ENCODE assay signal across 10 mouse cellular contexts in genomic region chr1:86464223-86464874, GRCm38 (mm10). TPM values are rescaled to one million over a fixed set of nuclear protein-coding genes. Genes with fewer than 3 reads are reported as not detected.
DNase-seq lines count a peak whose midpoint lies in the region; ATAC-seq and TF ChIP-seq lines count a peak whose summit lies in the region.
"Had no signal": no experiment of that assay in that cellular context is flagged by ENCODE, and none has a peak within 500 bp of the region (broad histone marks: within the 10 kb centered on the region; RNA-seq: fewer than 3 reads in every experiment).

No protein-coding gene starts in this region.

- H3K9me3 ChIP-seq in heart, embryonic 11.5 days (replicated peaks; ENCODE audit: control insufficient read depth, low read length), result no peaks in the 10 kb centered on the region
- peaks cover 5% of the 10 kb centered on the region; the same call in 1 of the 2 replicates for H3K9me3 ChIP-seq in hindbrain, embryonic 13.5 days
- H3K9me3 ChIP-seq in midbrain, embryonic 16.5 days (replicated peaks; ENCODE audit: control insufficient read depth, low read length, poor library complexity, severe bottlenecking), result no peaks in the 10 kb centered on the region

- peak overlapping the region; percentile 47; the same call in 1 of the 2 replicates for H3K9ac ChIP-seq in heart, embryonic 11.5 days (ENCODE audit: low read depth, low read length)
- 0 out of 2 replicates have a peak overlapping the region, but pooled peaks have one; percentile 30 for H3K9ac ChIP-seq in hindbrain, embryonic 13.5 days
- no peak overlapping the region for H3K9ac ChIP-seq in midbrain, embryonic 16.5 days (ENCODE audit: low read depth, low read length)

- no peak for TF ChIP-seq CTCF in brain, embryonic 14.5 days (IDR thresholded peaks at IDR 0.05; ENCODE audit: borderline replicate concordance, extremely low read depth, insufficient read depth, insufficient read length)

- no peaks in the 10 kb centered on the region for H3K36me3 ChIP-seq in heart, embryonic 11.5 days (ENCODE audit: control insufficient read depth, insufficient read depth, low read length)
- no peaks in the 10 kb centered on the region for H3K36me3 ChIP-seq in hindbrain, embryonic 13.5 days
- H3K36me3 ChIP-seq in midbrain, embryonic 16.5 days (ENCODE audit: control insufficient read depth, insufficient read depth, low read length), result no peaks in the 10 kb centered on the region

- H3K27me3 ChIP-seq in heart, embryonic 11.5 days (ENCODE audit: control insufficient read depth, insufficient read depth, low read length), result no peaks in the 10 kb centered on the region
- no peaks in the 10 kb centered on the region for H3K27me3 ChIP-seq in hindbrain, embryonic 13.5 days
- no peaks in the 10 kb centered on the region for H3K27me3 ChIP-seq in midbrain, embryonic 16.5 days (ENCODE audit: control insufficient read depth, insufficient read depth, low read depth, low read length)

- WGBS in heart, embryonic 11.5 days (ENCODE audit: insufficient replicate concordance), result 54% methylated on average over 9 of the region's 9 CpGs
- 31% methylated on average over 9 of the region's 9 CpGs for WGBS in hindbrain, embryonic 13.5 days
- 36% methylated on average over 9 of the region's 9 CpGs for WGBS in midbrain, embryonic 16.5 days

- TF ChIP-seq POLR2A in brain, embryonic 14.5 days (IDR thresholded peaks at IDR 0.05; ENCODE audit: borderline replicate concordance, extremely low read depth, insufficient read depth, insufficient read length, poor library complexity, severe bottlenecking), result no peak

- no peak overlapping the region for H3K4me2 ChIP-seq in heart, embryonic 11.5 days
- H3K4me2 ChIP-seq in hindbrain, embryonic 13.5 days, result no peak overlapping the region
- no peak overlapping the region for H3K4me2 ChIP-seq in midbrain, embryonic 16.5 days (ENCODE audit: low read length)

- no peak for ATAC-seq in heart, embryonic 11.5 days (replicated peaks; ENCODE audit: insufficient number of reproducible peaks, low FRiP score, low TSS enrichment)
- no peak for ATAC-seq in hindbrain, embryonic 13.5 days (ENCODE audit: low FRiP score)
- ATAC-seq in midbrain, embryonic 16.5 days, result no peak
- ATAC-seq in inflammation-experienced regulatory T-cells, adult 6 months, result no peak

- H3K4me3 ChIP-seq in heart, embryonic 11.5 days (ENCODE audit: low read depth, low read length), result no peak overlapping the region
- no peak overlapping the region for H3K4me3 ChIP-seq in hindbrain, embryonic 13.5 days
- H3K4me3 ChIP-seq in midbrain, embryonic 16.5 days (ENCODE audit: low read depth, low read length), result no peak overlapping the region

- 0 out of 2 replicates have a peak, but pooled peaks cover 2% of the 10 kb centered on the region for H3K4me1 ChIP-seq in heart, embryonic 11.5 days (ENCODE audit: control insufficient read depth, insufficient read depth, low read length)
- peaks cover 4% of the 10 kb centered on the region for H3K4me1 ChIP-seq in hindbrain, embryonic 13.5 days (replicated peaks)
- no peaks in the 10 kb centered on the region for H3K4me1 ChIP-seq in midbrain, embryonic 16.5 days (ENCODE audit: control insufficient read depth, insufficient read depth, low read length)

- 0 out of 2 replicates have a peak overlapping the region, but pooled peaks have one; percentile 37 for H3K27ac ChIP-seq in heart, embryonic 11.5 days (ENCODE audit: low read depth, low read length)
- peak overlapping the region; percentile 80 for H3K27ac ChIP-seq in hindbrain, embryonic 13.5 days
- H3K27ac ChIP-seq in midbrain, embryonic 16.5 days (ENCODE audit: low read length), result peak overlapping the region; percentile 60; the same call in 1 of the 2 replicates

- DNase-seq in heart, adult 9 months (ENCODE audit: low spot score in 2 of 2), result no peak
- peak; percentile 41 for DNase-seq in brain, embryonic 14.5 days (ENCODE audit: low read depth)
- no peak for DNase-seq in ovary, adult 18-20 months (ENCODE audit: low spot score)
- DNase-seq in thymus, postnatal 0 days (ENCODE audit: low spot score), result no peak
- DNase-seq: layer of hippocampus, adult 9-11 months; thymus, adult 18-20 months had no signal

RNA-seq across cellular contexts. Expression of gene Tex44, which starts 38.2 kb away (rescaled TPM):
- not detected in 2 replicates for polyA plus RNA-seq in heart, embryonic 11.5 days (2014; fragmentation: Nextera tagmentation; extraction: Ambion mirVana)
- not detected in 2 replicates for polyA plus RNA-seq in brain, embryonic 14.5 days (2012; rRNA removed)
- not detected in 2 replicates for polyA plus RNA-seq in hindbrain, embryonic 13.5 days (2015; fragmentation: Nextera tagmentation; extraction: Ambion mirVana)
- polyA plus RNA-seq in midbrain, embryonic 16.5 days (2015; fragmentation: Nextera tagmentation; extraction: Ambion mirVana), result not detected in 2 replicates
- not detected for polyA plus RNA-seq in inflammation-experienced regulatory T-cells, adult 6 months (2017; shearing (Covaris generic))
- 0.08 TPM in 1 of 2 replicates, not detected in the other for polyA plus RNA-seq in thymus, postnatal 0 days (2015; fragmentation: Nextera tagmentation; extraction: Ambion mirVana)

RNA-seq across cellular contexts. Expression of gene Nmur1, which starts 38.3 kb away (rescaled TPM):
- polyA plus RNA-seq in heart, embryonic 11.5 days (2014; fragmentation: Nextera tagmentation; extraction: Ambion mirVana), result not detected in 2 replicates
- polyA plus RNA-seq in brain, embryonic 14.5 days (2012; rRNA removed), result 0.09 and 0.11 TPM in 2 replicates
- not detected in 2 replicates for polyA plus RNA-seq in hindbrain, embryonic 13.5 days (2015; fragmentation: Nextera tagmentation; extraction: Ambion mirVana)
- polyA plus RNA-seq in midbrain, embryonic 16.5 days (2015; fragmentation: Nextera tagmentation; extraction: Ambion mirVana), result 0.11 TPM in 1 of 2 replicates, not detected in the other
- 1 to 10 TPM in 2 of 3 experiments, under 1 TPM in 1; 0.77 to 2.1 (median 1.5) TPM for polyA plus RNA-seq in inflammation-experienced regulatory T-cells, adult 6 months (2017; shearing (Covaris generic))
- polyA plus RNA-seq in thymus, postnatal 0 days (2015; fragmentation: Nextera tagmentation; extraction: Ambion mirVana), result 0.17 TPM in 1 of 2 replicates, not detected in the other
